Mouse (Mus musculus) embryonic facial prominence, embryonic 15.5 days (tissue): ENCODE results near the gene Mecom. TPM values are rescaled to one million over a fixed set of nuclear protein-coding genes. Genes with fewer than 3 reads are reported as not detected.

Source experiments
- ATAC-seq: fragments of 200-750 bp; cut with Nextera tagmentation; 2 replicates; pipeline ENCODE4 v1.8.0; 2017; ENCODE audit warnings: low read depth, moderate TSS enrichment; ENCODE audit not compliant: insufficient number of reproducible peaks, low FRiP score, low TSS enrichment
- H3K27ac ChIP-seq: fragments of 300-500 bp; sonication (generic); replicated peaks from 2 replicates; pipeline ENCODE4 v1.5.1; 2015; ENCODE audit warnings: mild to moderate bottlenecking, inconsistent platforms
- H3K27me3 ChIP-seq: fragments of 300-500 bp; sonication (generic); 2 replicates; pipeline ENCODE4 v1.6.1; 2015; ENCODE audit warnings: inconsistent platforms
- H3K36me3 ChIP-seq: fragments of 300-500 bp; sonication (generic); 2 replicates; pipeline ENCODE4 v1.6.1; 2015; ENCODE audit warnings: mild to moderate bottlenecking, inconsistent platforms
- H3K4me1 ChIP-seq: fragments of 300-500 bp; sonication (generic); 2 replicates; pipeline ENCODE4 v1.6.1; 2015; ENCODE audit warnings: inconsistent platforms
- H3K4me2 ChIP-seq: fragments of 300-500 bp; sonication (generic); replicated peaks from 2 replicates; pipeline ENCODE4 v1.6.1; 2015; ENCODE audit warnings: mild to moderate bottlenecking, inconsistent platforms
- H3K4me3 ChIP-seq: fragments of 300-500 bp; sonication (generic); replicated peaks from 2 replicates; pipeline ENCODE4 v1.5.1; 2015; ENCODE audit warnings: mild to moderate bottlenecking, inconsistent platforms
- H3K9ac ChIP-seq: fragments of 300-500 bp; sonication (generic); 2 replicates; pipeline ENCODE4 v1.6.1; 2015; ENCODE audit warnings: inconsistent platforms
- H3K9me3 ChIP-seq: fragments of 300-500 bp; sonication (generic); replicated peaks from 2 replicates; pipeline ENCODE4 v1.6.1; 2016; ENCODE audit warnings: inconsistent platforms
- WGBS: fragments of 180-500 bp; shearing (Covaris S2); methylation state at CpG from one replicate; pipeline ENCODE4 v1.1.7; 2015; 5-methylcytosine and 5-hydroxymethylcytosine counted together
- polyA plus RNA-seq: library from polyadenylated mRNA; unstranded; fragments of >200 nt; fragmentation: Nextera tagmentation; extraction: Ambion mirVana; gene quantifications from 2 replicates; pipeline ENCODE4 v1.2.1, GENCODE M21; 2015

Gene Mecom
- polyA plus RNA-seq, 1 experiment from 2014 or later = 8.8 TPM

DNA sequence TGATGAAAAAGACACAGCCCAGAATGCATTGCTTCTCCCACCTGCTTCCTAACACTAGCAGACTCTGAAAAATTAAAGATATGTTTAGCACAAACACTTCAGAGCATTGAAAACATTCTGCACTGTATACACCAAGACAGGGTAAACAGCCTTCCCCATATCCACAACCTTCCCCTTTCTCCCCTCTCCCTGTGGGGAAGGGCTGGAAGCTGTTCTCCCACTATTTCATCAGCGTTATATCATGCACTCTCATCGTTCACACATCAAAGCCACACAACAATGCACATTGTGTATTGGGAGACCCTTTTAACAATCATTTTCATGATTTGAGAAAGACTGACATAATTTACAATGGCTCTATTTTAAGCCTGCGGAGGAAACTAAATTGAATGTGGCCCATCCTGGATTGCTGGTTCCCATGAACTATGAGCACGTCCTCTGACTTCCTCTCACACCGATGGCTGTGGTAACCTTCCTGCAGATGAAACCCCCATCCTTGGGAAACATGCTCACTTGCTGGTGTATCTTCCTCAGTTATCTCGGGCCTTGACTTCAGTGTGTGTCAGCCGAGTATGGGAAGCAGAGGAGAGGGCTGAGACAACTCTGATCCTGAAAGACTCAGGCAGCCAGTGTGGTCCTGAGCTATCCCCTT lies 566.4 kb downstream of the Mecom start:
- 74% methylated on average over 7 of the region's 7 CpGs for WGBS
- H3K36me3 ChIP-seq = no peaks in the 10 kb centered on the region
- no peak for ATAC-seq

DNA sequence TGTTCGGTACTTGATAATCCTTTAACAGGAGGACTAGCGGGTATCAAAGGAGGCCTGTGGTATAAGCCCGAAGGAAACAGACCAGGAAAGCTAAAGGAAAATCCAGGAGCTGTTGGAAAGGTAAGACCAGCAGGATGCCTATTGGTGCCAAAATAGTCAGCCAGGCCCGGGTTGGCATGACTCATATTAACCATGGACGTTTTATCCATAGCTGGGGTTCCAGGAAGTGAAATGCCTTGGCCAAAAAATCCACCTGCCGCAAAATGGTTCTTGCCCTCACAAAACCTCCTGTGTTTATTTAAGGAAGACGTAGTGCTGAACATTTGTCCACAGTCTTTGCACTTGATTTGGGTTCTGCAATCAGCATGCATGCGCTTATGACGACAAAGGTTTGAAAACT lies 567.3 kb downstream of the Mecom start:
- Histone ChIP-seq H3K4me3 (no peak overlapping the region), H3K4me2 (no peak overlapping the region), H3K4me1 (no peaks in the 10 kb centered on the region), H3K36me3 (no peaks in the 10 kb centered on the region), H3K9ac (no peak overlapping the region), H3K9me3 (no peaks in the 10 kb centered on the region), H3K27ac (no peak overlapping the region), H3K27me3 (no peaks in the 10 kb centered on the region)
- WGBS = 84% methylated on average over 9 of the region's 9 CpGs
- no peak for ATAC-seq

More for the DNA sequence above, 566.4 kb downstream of the Mecom start:
- no peaks in the 10 kb centered on the region for H3K4me1 ChIP-seq
- no peaks in the 10 kb centered on the region for H3K27me3 ChIP-seq
- no peak overlapping the region for H3K9ac ChIP-seq
- no peaks in the 10 kb centered on the region for H3K9me3 ChIP-seq
- H3K27ac ChIP-seq = no peak overlapping the region
- no peak overlapping the region for H3K4me3 ChIP-seq
- H3K4me2 ChIP-seq = no peak overlapping the region

GRCm38 (mm10) chr3:29976580-29976979 lies 571.2 kb downstream of the Mecom start:
- H3K4me2 ChIP-seq = no peak overlapping the region
- H3K4me1 ChIP-seq = no peaks in the 10 kb centered on the region
- H3K36me3 ChIP-seq = no peaks in the 10 kb centered on the region
- no peaks in the 10 kb centered on the region for H3K27me3 ChIP-seq
- WGBS = 55% methylated on average over 4 of the region's 4 CpGs
- ATAC-seq = no peak
- no peaks in the 10 kb centered on the region for H3K9me3 ChIP-seq
- no peak overlapping the region for H3K9ac ChIP-seq
- H3K4me3 ChIP-seq = no peak overlapping the region
- H3K27ac ChIP-seq = no peak overlapping the region

GRCm38 (mm10) chr3:29968433-29968949 lies 579.3 kb downstream of the Mecom start:
- no peak overlapping the region for H3K4me2 ChIP-seq
- H3K36me3 ChIP-seq = no peaks in the 10 kb centered on the region
- no peak overlapping the region for H3K9ac ChIP-seq
- ATAC-seq = no peak
- H3K9me3 ChIP-seq = no peaks in the 10 kb centered on the region
- 71% methylated on average over 11 of the region's 11 CpGs for WGBS
- H3K4me3 ChIP-seq = no peak overlapping the region
- no peak overlapping the region for H3K27ac ChIP-seq
- no peaks in the 10 kb centered on the region for H3K27me3 ChIP-seq
- no peaks in the 10 kb centered on the region for H3K4me1 ChIP-seq

DNA sequence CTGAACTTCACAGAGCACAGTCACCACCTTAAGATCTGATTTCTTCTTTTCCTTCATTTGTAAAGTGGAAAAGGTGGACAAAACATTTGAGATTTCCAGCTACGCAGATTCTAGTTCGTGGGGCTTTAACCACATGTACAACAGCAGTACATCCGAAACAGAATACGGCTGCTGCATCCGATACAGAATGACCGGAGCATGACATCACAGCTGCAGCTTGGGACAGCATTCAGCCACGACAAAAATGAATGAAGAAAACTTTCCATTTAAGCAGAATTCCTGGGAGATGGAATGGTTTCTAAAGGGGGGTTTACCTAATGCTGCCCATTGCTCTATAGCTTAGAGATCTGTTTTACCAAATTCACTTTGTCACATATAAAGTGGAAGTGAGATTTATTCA lies 583.9 kb downstream of the Mecom start:
- Histone ChIP-seq H3K9ac (no peak overlapping the region), H3K9me3 (no peaks in the 10 kb centered on the region), H3K4me1 (no peaks in the 10 kb centered on the region), H3K4me2 (no peak overlapping the region), H3K27ac (no peak overlapping the region), H3K36me3 (no peaks in the 10 kb centered on the region), H3K27me3 (no peaks in the 10 kb centered on the region), H3K4me3 (no peak overlapping the region)
- ATAC-seq = no peak
- WGBS = 69% methylated on average over 7 of the region's 7 CpGs

- no peak for ATAC-seq
- Histone ChIP-seq H3K9me3 (no peaks in the 10 kb centered on the region), H3K4me3 (no peak overlapping the region), H3K4me2 (no peak overlapping the region), H3K9ac (no peak overlapping the region), H3K4me1 (no peaks in the 10 kb centered on the region), H3K27ac (no peak overlapping the region), H3K36me3 (no peaks in the 10 kb centered on the region), H3K27me3 (no peaks in the 10 kb centered on the region)
- 71% methylated on average over 3 of the region's 3 CpGs for WGBS
Measured at GRCm38 (mm10) chr3:29963447-29963846, 584.4 kb downstream of the Mecom start.

DNA sequence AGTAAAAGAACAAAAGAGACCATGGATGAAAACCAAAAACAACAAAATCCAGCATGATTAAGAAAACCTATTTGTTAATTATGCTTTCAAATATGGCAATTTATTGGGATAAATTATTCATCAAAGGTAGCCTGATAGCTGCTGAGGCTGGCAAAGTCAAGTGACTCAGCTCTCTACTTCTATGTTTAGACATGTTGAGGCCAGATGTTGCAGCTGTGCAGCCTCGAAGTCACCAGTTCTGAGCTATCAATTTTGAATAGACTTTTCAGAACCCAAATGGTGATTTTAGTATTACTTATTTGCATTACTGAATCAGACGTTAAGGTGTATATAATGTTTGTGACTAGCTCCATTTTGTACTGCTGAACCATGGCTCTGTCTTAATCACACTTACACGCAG lies 588.8 kb downstream of the Mecom start:
- Histone ChIP-seq H3K4me2 (no peak overlapping the region), H3K9me3 (no peaks in the 10 kb centered on the region), H3K4me3 (no peak overlapping the region), H3K27me3 (no peaks in the 10 kb centered on the region), H3K36me3 (no peaks in the 10 kb centered on the region), H3K27ac (no peak overlapping the region), H3K9ac (no peak overlapping the region), H3K4me1 (no peaks in the 10 kb centered on the region)
- WGBS = 58% methylated on average over 3 of the region's 3 CpGs
- ATAC-seq = no peak

DNA sequence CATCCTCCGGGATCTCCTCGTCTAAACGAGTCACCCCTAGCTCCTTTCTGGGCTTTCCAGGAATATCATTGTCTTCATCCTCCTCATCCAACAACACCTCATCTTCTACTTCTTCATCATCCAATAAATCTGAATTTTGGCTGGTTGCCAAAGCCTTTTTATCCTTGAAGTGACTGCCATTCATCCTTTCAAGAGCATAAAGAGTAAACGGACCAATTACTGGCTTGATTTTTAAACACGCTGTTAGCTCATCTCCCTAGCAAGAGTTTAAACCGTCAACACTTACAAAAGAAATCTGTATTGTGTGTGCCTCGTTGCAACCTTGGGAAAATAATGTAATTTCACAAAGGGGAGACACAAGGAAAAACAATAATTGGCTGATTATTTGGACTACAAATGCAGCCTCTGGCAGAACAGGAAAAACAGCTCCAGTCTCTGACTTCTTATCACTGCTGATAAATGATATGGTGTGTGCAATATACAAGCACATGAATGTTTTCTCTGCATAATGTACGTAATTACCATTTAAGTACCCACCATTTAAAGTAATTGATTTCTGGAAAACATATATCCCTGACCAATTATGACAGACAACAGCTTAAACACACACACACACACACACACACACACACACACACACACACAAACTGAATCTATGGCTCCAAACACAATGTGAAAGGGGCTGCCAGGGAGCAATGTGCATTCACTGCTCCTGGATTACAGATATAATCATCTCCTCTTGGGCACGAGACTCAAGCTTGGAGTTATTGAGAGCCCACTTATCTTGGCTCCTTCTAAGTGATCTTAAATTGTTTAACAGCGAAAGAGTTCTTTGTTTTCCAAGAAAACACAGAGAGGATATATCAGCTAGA lies 590.2 kb downstream of the Mecom start:
- Histone ChIP-seq H3K4me1 (0 out of 2 replicates have a peak, but pooled peaks cover 6% of the 10 kb centered on the region), H3K9ac (no peak overlapping the region), H3K4me2 (no peak overlapping the region), H3K27me3 (no peaks in the 10 kb centered on the region), H3K27ac (no peak overlapping the region), H3K36me3 (no peaks in the 10 kb centered on the region), H3K9me3 (no peaks in the 10 kb centered on the region), H3K4me3 (no peak overlapping the region)
- 63% methylated on average over 10 of the region's 10 CpGs for WGBS
- no peak for ATAC-seq

GRCm38 (mm10) chr3:29953269-29953668 lies 594.5 kb downstream of the Mecom start:
- H3K36me3 ChIP-seq = no peaks in the 10 kb centered on the region
- ATAC-seq = 0 out of 2 replicates have a peak, but pooled peaks have one; percentile 29
- H3K27me3 ChIP-seq = no peaks in the 10 kb centered on the region
- no peak overlapping the region for H3K27ac ChIP-seq
- 51% methylated on average over 3 of the region's 3 CpGs for WGBS
- no peak overlapping the region for H3K4me2 ChIP-seq
- H3K4me1 ChIP-seq = 0 out of 2 replicates have a peak, but pooled peaks cover 6% of the 10 kb centered on the region
- H3K9ac ChIP-seq = no peak overlapping the region
- no peak overlapping the region for H3K4me3 ChIP-seq
- H3K9me3 ChIP-seq = no peaks in the 10 kb centered on the region

- no peaks in the 10 kb centered on the region for H3K36me3 ChIP-seq
- WGBS = 64% methylated on average over 5 of the region's 5 CpGs
- no peak overlapping the region for H3K27ac ChIP-seq
Measured at GRCm38 (mm10) chr3:29950853-29951252, 597.0 kb downstream of the Mecom start.

DNA sequence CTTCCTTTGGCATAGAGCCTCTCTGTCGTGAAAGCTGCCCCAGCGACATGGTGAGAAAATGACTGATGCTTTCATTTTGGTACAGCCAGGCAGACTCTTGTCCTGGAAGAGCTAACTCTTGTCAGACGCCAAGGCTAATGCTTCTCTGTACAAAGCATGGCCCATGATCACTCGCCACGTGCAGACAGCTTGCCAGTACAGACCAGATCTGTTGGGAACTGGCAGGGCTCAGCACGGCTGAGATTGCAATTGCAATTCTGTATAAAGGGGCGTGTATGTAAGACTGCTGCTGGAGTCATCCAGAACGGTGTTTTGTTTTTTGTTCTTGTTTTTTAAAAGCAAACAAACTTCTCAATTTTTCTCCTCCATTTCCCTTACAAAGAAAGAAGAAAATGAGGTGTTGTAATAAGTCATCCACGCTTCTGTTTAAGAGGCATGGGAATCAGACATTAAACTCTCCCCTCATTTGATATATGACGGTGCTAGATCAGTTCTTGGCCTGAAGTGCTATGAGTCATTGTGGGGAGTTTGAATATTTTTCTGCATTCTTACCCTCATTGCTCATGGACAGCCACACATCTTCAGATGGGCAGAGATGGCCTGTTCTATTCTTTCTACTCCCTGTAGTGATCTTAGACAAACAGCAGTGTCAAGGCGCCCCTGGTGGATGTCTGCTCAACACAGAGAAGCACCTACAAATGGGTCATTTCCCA lies 644.1 kb downstream of the Mecom start:
- Histone ChIP-seq H3K4me2 (no peak overlapping the region), H3K9ac (no peak overlapping the region), H3K27me3 (no peaks in the 10 kb centered on the region), H3K4me3 (no peak overlapping the region), H3K36me3 (no peaks in the 10 kb centered on the region), H3K9me3 (no peaks in the 10 kb centered on the region), H3K27ac (no peak overlapping the region), H3K4me1 (no peaks in the 10 kb centered on the region)
- 70% methylated on average over 11 of the region's 11 CpGs for WGBS
- ATAC-seq = no peak

More at GRCm38 (mm10) chr3:29950853-29951252, 597.0 kb downstream of the Mecom start:
- H3K4me2 ChIP-seq = no peak overlapping the region
- no peak overlapping the region for H3K4me3 ChIP-seq
- ATAC-seq = no peak
- 0 out of 2 replicates have a peak, but pooled peaks cover 6% of the 10 kb centered on the region for H3K4me1 ChIP-seq
- H3K9ac ChIP-seq = no peak overlapping the region
- H3K9me3 ChIP-seq = no peaks in the 10 kb centered on the region
- no peaks in the 10 kb centered on the region for H3K27me3 ChIP-seq
